Mouse (Mus musculus): ENCODE results near the gene Ski. TPM values are rescaled to one million over a fixed set of nuclear protein-coding genes. Genes with fewer than 3 reads are reported as not detected.

The Ski gene
- polyA plus RNA-seq, 1 experiment from 2014 or later, result 11.3 TPM

DNA sequence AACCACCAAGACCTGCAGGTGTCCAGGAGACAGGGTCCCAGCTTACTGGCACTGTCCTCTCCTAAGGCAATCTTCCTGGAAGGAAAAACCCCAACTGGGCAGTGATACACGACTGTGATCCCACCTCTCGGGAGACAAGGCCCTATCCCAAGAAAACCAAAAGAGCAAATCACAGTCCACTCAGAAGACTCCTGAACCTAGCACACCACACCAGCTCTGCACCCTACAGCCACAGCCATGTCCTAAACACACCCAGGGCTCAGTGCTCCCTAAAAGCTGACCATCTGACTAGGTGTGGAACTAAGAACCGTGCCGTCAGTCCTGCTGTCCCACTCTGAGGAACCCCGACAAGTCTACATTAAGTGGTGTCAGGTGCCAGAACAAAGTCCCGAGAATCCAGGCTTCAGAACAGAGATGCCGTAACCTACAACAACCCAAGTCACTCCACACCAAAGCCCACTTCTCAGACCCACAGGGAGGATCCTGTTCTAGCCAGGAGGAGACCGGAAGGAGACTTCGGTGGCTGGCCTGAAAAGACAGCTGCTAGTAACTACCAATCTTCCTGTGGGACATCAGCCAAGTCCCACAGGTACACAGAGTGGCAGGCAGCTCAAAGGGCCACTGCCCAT is 4.2 kb downstream of the Ski start:
- 89% methylated on average over 9 of the region's 9 CpGs for WGBS
- H3K9me3 ChIP-seq (replicated peaks), result no peaks in the 10 kb centered on the region
- ATAC-seq, result no peak
- H3K27ac ChIP-seq, result no peak overlapping the region
- no peaks in the 10 kb centered on the region for H3K36me3 ChIP-seq (ENCODE audit: poor library complexity, severe bottlenecking)
- no peaks in the 10 kb centered on the region for H3K27me3 ChIP-seq
- peak overlapping the region; percentile 96; the same call in 1 of the 2 replicates for H3K9ac ChIP-seq
- H3K4me2 ChIP-seq, result peak overlapping the region; percentile 100
- 0 out of 2 replicates have a peak overlapping the region, but pooled peaks have one; percentile 10 for H3K4me3 ChIP-seq
- peaks cover 85% of the 10 kb centered on the region for H3K4me1 ChIP-seq

DNA sequence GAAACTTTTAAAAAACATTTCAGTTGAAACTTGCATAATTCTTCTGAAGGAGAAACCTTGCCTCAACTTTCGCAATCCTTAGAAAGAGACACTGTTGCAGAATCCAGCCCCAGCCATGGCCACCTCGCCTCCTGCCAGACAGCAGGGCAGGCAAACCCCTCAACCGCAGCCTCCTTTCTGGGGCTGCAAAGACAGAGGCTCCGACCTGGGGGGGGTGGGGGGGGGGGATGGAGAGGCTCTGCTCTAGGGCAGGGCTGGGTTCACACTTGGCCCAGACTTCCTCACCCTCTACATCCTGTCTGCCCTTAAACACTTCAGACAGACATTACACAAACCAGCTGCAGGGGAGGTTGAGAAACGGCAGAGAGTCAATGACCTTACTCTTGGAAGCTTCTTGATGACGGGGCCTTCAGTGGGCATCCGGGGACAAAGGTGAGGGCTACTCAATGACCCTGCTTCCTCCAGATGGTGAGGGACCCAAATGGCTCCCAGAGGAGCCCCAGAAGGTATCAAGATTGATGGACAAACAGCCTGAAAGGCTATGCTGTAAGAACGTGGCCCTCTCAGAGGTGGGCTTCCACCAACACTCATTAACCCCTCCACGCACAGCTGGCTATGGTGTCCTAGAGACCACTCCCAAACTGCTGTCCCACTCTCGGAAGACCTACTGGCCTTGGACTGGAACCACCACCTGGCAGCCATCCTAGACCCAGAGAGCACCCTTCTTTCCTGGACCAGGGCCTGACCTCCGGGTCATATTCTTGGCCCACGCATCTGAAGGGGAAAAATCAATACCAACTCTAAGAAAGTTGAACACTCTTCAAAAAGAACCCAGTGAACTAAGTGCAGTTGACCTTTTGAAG is 4.9 kb downstream of the Ski start:
- H3K36me3 ChIP-seq (ENCODE audit: poor library complexity, severe bottlenecking), result no peaks in the 10 kb centered on the region
- peak overlapping the region; percentile 100 for H3K4me2 ChIP-seq
- peaks cover 92% of the 10 kb centered on the region for H3K4me1 ChIP-seq
- H3K27ac ChIP-seq, result no peak overlapping the region
- ATAC-seq, result no peak
- H3K9me3 ChIP-seq (replicated peaks), result no peaks in the 10 kb centered on the region
- H3K27me3 ChIP-seq, result no peaks in the 10 kb centered on the region
- no peak overlapping the region for H3K9ac ChIP-seq
- WGBS, result 80% methylated on average over 12 of the region's 12 CpGs
- H3K4me3 ChIP-seq, result no peak overlapping the region

DNA sequence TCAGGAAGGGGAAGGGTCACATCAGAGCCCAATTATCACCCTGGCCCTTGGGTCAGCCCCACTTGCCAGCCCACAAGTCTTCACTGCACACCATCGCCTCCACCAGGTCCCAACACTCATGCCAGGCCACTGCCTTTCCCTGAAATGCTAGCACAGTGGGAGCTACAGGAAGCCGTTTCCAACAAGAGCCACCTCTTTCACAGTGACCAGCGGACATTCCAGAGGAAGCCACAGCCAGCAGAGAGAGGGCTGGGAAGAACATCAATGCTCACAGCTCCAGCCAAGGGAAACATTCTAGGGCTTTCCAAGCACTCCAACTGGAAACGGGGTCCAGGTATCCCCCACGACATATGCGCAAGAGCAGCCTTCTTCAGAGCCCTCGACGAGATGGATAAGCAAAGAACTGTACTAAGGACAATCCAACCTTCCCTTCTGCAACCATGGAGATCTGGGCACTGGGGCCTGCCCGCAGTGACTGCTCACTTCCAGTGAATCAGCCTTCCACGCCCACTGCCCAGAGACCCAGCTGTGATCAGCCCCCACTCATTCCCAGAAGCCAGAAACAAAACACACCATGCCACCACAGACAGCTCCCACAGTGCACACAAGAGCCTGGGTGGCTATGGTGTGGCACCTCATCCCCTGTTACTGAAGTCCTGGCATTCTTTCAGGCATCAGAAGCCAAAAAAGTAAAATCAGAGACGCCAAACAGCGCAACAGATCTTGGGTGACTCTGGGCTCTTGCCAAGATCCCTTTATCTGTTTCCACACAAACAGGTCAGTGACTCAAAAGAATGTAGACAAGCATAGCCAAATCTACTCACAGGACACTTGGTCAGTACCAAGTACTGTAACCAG is 6.4 kb downstream of the Ski start:
- Histone ChIP-seq H3K9me3 (replicated peaks) (no peaks in the 10 kb centered on the region), H3K4me3 (no peak overlapping the region; the same call in 1 of the 2 replicates), H3K27me3 (no peaks in the 10 kb centered on the region), H3K4me2 (peak overlapping the region; percentile 38), H3K27ac (no peak overlapping the region), H3K9ac (no peak overlapping the region; the same call in 1 of the 2 replicates), H3K36me3 (ENCODE audit: poor library complexity, severe bottlenecking) (peaks cover 4% of the 10 kb centered on the region), H3K4me1 (peaks cover 91% of the 10 kb centered on the region)
- no peak for ATAC-seq
- WGBS, result 63% methylated on average over 12 of the region's 12 CpGs

- Histone ChIP-seq H3K9ac (no peak overlapping the region), H3K27me3 (no peaks in the 10 kb centered on the region), H3K4me2 (peak overlapping the region; percentile 38), H3K4me3 (no peak overlapping the region), H3K36me3 (ENCODE audit: poor library complexity, severe bottlenecking) (peaks cover 11% of the 10 kb centered on the region), H3K4me1 (peaks cover 84% of the 10 kb centered on the region), H3K27ac (no peak overlapping the region), H3K9me3 (replicated peaks) (no peaks in the 10 kb centered on the region)
- ATAC-seq, result no peak
- WGBS, result 56% methylated on average over 9 of the region's 9 CpGs
Observed at GRCm38 (mm10) chr4:155215203-155215602, 7.2 kb downstream of the Ski start.

DNA sequence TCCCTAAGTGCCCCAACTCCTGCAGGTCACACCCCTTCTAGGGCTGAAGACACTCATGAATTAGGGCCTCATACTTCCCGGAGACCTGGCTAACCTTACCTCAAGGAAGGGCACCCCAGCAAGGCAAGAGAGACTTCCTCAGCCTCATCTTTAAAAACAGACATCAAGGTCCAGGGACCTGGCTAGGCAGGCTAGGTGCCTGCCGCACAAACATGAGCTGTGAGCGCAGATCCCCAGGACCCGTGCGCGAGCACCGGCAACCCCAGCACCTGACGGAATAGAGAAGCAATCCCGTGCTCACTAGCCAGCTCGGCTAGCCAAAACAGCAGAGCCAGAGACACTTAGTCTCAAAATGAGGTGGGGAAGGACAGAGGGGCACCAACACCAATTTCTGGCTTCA is 7.6 kb downstream of the Ski start:
- H3K27me3 ChIP-seq, result no peaks in the 10 kb centered on the region
- no peak overlapping the region for H3K27ac ChIP-seq
- peak overlapping the region; percentile 38 for H3K4me2 ChIP-seq
- H3K36me3 ChIP-seq (ENCODE audit: poor library complexity, severe bottlenecking), result peaks cover 11% of the 10 kb centered on the region
- no peaks in the 10 kb centered on the region for H3K9me3 ChIP-seq (replicated peaks)
- no peak overlapping the region for H3K9ac ChIP-seq
- WGBS, result 75% methylated on average over 10 of the region's 10 CpGs
- peaks cover 80% of the 10 kb centered on the region for H3K4me1 ChIP-seq
- ATAC-seq, result no peak
- H3K4me3 ChIP-seq, result no peak overlapping the region

- Histone ChIP-seq H3K4me1 (peaks cover 80% of the 10 kb centered on the region), H3K36me3 (ENCODE audit: poor library complexity, severe bottlenecking) (peaks cover 11% of the 10 kb centered on the region), H3K27me3 (no peaks in the 10 kb centered on the region), H3K27ac (peak overlapping the region; percentile 55; the same call in 1 of the 2 replicates), H3K9ac (peak overlapping the region; percentile 28; the same call in 1 of the 2 replicates), H3K4me2 (peak overlapping the region; percentile 38), H3K4me3 (0 out of 2 replicates have a peak overlapping the region, but pooled peaks have one; percentile 4), H3K9me3 (replicated peaks) (no peaks in the 10 kb centered on the region)
- WGBS, result 51% methylated on average over 6 of the region's 6 CpGs
- ATAC-seq, result no peak
Observed at GRCm38 (mm10) chr4:155214188-155214587, 8.2 kb downstream of the Ski start.

DNA sequence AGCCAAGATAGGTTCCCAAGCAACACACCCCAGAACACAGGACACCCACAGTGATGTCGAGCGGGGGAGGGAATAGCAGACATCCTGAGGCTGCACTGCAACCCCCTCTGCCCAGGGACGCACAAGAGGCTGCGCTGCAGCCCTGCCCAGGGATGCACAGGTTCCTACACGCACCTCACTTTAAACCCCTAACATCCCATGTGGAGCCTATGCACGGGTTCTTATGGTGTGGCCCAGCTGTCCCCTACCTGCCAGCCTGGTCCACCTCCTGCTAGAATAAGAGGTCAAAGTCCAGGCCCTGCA is 8.7 kb downstream of the Ski start:
- Histone ChIP-seq H3K4me3 (0 out of 2 replicates have a peak overlapping the region, but pooled peaks have one; percentile 4), H3K9me3 (replicated peaks) (no peaks in the 10 kb centered on the region), H3K27ac (peak overlapping the region; percentile 55; the same call in 1 of the 2 replicates), H3K4me1 (peaks cover 78% of the 10 kb centered on the region), H3K4me2 (peak overlapping the region; percentile 38), H3K27me3 (no peaks in the 10 kb centered on the region), H3K9ac (peak overlapping the region; percentile 28), H3K36me3 (ENCODE audit: poor library complexity, severe bottlenecking) (peaks cover 11% of the 10 kb centered on the region)
- no peak for ATAC-seq
- WGBS, result 45% methylated on average over 6 of the region's 6 CpGs

GRCm38 (mm10) chr4:155213052-155213751 is 9.2 kb downstream of the Ski start:
- H3K4me1 ChIP-seq, result peaks cover 78% of the 10 kb centered on the region
- peak; percentile 85 for ATAC-seq
- H3K27ac ChIP-seq, result peak overlapping the region; percentile 55
- 23% methylated on average over 9 of the region's 9 CpGs for WGBS
- peak overlapping the region; percentile 28 for H3K9ac ChIP-seq
- no peaks in the 10 kb centered on the region for H3K27me3 ChIP-seq
- H3K9me3 ChIP-seq (replicated peaks), result no peaks in the 10 kb centered on the region
- H3K4me2 ChIP-seq, result peak overlapping the region; percentile 38
- peaks cover 11% of the 10 kb centered on the region for H3K36me3 ChIP-seq (ENCODE audit: poor library complexity, severe bottlenecking)
- 0 out of 2 replicates have a peak overlapping the region, but pooled peaks have one; percentile 4 for H3K4me3 ChIP-seq

GRCm38 (mm10) chr4:155209494-155209893 is 12.9 kb downstream of the Ski start:
- H3K4me1 ChIP-seq, result peaks cover 64% of the 10 kb centered on the region
- no peak overlapping the region for H3K9ac ChIP-seq

GRCm38 (mm10) chr4:155209079-155209478 is 13.3 kb downstream of the Ski start:
- Histone ChIP-seq H3K36me3 (ENCODE audit: poor library complexity, severe bottlenecking) (peaks cover 11% of the 10 kb centered on the region), H3K27ac (no peak overlapping the region), H3K4me2 (no peak overlapping the region), H3K4me1 (peaks cover 60% of the 10 kb centered on the region), H3K9me3 (replicated peaks) (no peaks in the 10 kb centered on the region), H3K27me3 (no peaks in the 10 kb centered on the region), H3K4me3 (no peak overlapping the region), H3K9ac (no peak overlapping the region)
- ATAC-seq, result no peak

More at GRCm38 (mm10) chr4:155209494-155209893, 12.9 kb downstream of the Ski start:
- H3K27ac ChIP-seq, result no peak overlapping the region
- H3K4me2 ChIP-seq, result no peak overlapping the region
- no peak for ATAC-seq
- H3K9me3 ChIP-seq (replicated peaks), result no peaks in the 10 kb centered on the region
- WGBS, result 92% methylated on average over 5 of the region's 5 CpGs
- H3K27me3 ChIP-seq, result no peaks in the 10 kb centered on the region
- peaks cover 11% of the 10 kb centered on the region for H3K36me3 ChIP-seq (ENCODE audit: poor library complexity, severe bottlenecking)
- H3K4me3 ChIP-seq, result no peak overlapping the region

DNA sequence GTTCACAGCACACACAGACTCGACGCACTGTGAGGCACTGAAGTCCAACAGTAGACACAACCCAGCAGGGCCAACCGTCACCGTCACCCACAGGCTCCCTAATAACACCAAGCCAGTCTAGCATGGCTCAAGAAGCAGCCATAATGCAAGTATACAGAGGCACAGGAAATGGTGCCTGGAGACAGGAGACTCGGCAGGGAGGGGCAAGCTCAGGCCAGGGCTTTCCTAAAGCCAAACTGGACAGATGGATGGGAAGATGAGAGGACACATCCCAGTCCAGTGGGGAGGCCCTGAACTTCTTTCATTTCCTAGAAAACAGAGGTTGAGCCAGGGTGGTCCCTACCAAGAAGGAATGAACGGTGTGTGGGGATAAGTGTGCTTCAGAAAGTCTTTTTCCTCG is 13.8 kb downstream of the Ski start:
- H3K27me3 ChIP-seq, result no peaks in the 10 kb centered on the region
- WGBS, result 64% methylated on average over 7 of the region's 7 CpGs
- no peak overlapping the region for H3K4me3 ChIP-seq
- H3K9ac ChIP-seq, result no peak overlapping the region
- H3K27ac ChIP-seq, result no peak overlapping the region
- H3K4me1 ChIP-seq, result peaks cover 56% of the 10 kb centered on the region
- no peak overlapping the region for H3K4me2 ChIP-seq
- no peaks in the 10 kb centered on the region for H3K9me3 ChIP-seq (replicated peaks)
- H3K36me3 ChIP-seq (ENCODE audit: poor library complexity, severe bottlenecking), result peaks cover 11% of the 10 kb centered on the region
- ATAC-seq, result no peak
